In the genomic region with DNA sequence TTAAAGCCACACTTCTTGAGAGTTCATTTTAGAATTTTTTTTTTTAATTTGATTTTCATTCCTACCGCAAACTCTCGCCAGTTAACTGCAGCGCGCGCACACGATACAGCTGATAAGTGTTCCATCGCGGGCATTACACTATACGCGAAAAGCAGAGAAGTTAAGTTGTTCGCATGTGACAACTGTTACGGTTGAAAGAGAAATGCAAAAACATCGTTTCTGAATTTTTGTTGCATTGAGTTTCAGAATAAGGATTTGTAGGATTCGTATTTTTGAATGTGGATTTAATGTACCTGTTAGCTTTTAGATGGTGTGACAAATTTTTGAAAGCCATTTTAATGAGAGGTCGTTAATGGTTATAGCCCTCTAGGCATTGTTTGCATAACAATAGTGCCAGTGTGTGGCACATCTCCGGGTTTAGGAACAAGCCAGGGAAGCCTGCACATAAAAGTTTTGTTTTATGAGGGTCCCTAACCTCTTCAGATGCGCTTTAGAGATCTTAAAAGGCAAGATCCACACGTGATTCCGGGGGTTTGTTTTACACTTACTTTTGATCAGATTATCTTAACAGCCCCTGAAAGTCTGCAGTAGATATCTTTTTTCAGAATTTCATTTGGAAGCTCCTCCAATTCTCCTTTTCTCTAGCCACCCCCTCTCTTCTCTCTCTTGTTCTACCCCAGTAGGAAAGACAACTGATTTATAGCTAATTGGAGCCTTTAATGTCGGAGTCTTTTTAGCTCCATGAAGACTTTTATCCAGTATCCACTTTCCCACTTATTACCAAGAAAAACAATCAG, we compare ENCODE assay signal across 9 mouse cellular contexts. TPM values are rescaled to one million over a fixed set of nuclear protein-coding genes. Genes with fewer than 3 reads are reported as not detected.
DNase-seq lines count a peak whose midpoint lies in the region; ATAC-seq lines count a peak whose summit lies in the region.
"Had no signal": no experiment of that assay in that cellular context is flagged by ENCODE, and none has a peak within 500 bp of the region (broad histone marks: within the 10 kb centered on the region; RNA-seq: fewer than 3 reads in every experiment).

No protein-coding gene starts in this region.

- 0 out of 2 replicates have a peak overlapping the region, but pooled peaks have one; percentile 64 for H3K9ac ChIP-seq in intestine, embryonic 16.5 days (ENCODE audit: low read depth, low read length)

- no peak overlapping the region for H3K27ac ChIP-seq in heart, embryonic 10.5 days
- no peak overlapping the region for H3K27ac ChIP-seq in intestine, embryonic 16.5 days (ENCODE audit: low read length)
- H3K27ac ChIP-seq: forebrain, embryonic 10.5 days had no signal

- peaks cover 71% of the 10 kb centered on the region for H3K27me3 ChIP-seq in heart, embryonic 10.5 days (ENCODE audit: insufficient read depth, poor library complexity, severe bottlenecking)
- H3K27me3 ChIP-seq in intestine, embryonic 16.5 days (replicated peaks; ENCODE audit: control insufficient read depth, insufficient read depth, low read length) = peaks cover 24% of the 10 kb centered on the region; the same call in 1 of the 2 replicates

- H3K9me3 ChIP-seq in heart, embryonic 10.5 days = no peaks in the 10 kb centered on the region
- H3K9me3 ChIP-seq in intestine, embryonic 16.5 days (ENCODE audit: control insufficient read depth, low read length) = no peaks in the 10 kb centered on the region
- H3K9me3 ChIP-seq: forebrain, embryonic 10.5 days had no signal

- H3K4me3 ChIP-seq in heart, embryonic 10.5 days = peak overlapping the region; percentile 64
- H3K4me3 ChIP-seq in intestine, embryonic 16.5 days (ENCODE audit: low read length) = peak overlapping the region; percentile 58

- DNase-seq in heart, embryonic 10.5 days (ENCODE audit: low spot score) = no peak
- DNase-seq in heart, postnatal 4 days = no peak
- DNase-seq in right cerebral cortex, postnatal 4 days = peak; percentile 11
- no peak for DNase-seq in right cerebral cortex, postnatal 14 days
- no peak for DNase-seq in adipocyte (ENCODE audit: low spot score)
- DNase-seq in frontal cortex, postnatal 25 days (ENCODE audit: low spot score in 2 of 2) = no peak
- no peak for DNase-seq in thymus, postnatal 4 days

- ATAC-seq in intestine, embryonic 16.5 days = no peak

- WGBS in heart, embryonic 10.5 days = 5% methylated on average over 20 of the region's 20 CpGs
- 4% methylated on average over 20 of the region's 20 CpGs for WGBS in intestine, embryonic 16.5 days

- H3K36me3 ChIP-seq in heart, embryonic 10.5 days = no peaks in the 10 kb centered on the region
- H3K36me3 ChIP-seq in intestine, embryonic 16.5 days (ENCODE audit: control insufficient read depth, insufficient read depth, low read length) = no peaks in the 10 kb centered on the region
- H3K36me3 ChIP-seq: forebrain, embryonic 10.5 days had no signal

- H3K4me1 ChIP-seq in heart, embryonic 10.5 days = peaks cover 15% of the 10 kb centered on the region
- peaks cover 9% of the 10 kb centered on the region; the same call in 1 of the 2 replicates for H3K4me1 ChIP-seq in intestine, embryonic 16.5 days (ENCODE audit: control insufficient read depth, insufficient read depth, low read length)

- H3K4me2 ChIP-seq in intestine, embryonic 16.5 days (ENCODE audit: low read depth, low read length) = peak overlapping the region; percentile 83

RNA-seq across cellular contexts. Expression of a gene that starts 1.6 kb away (rescaled TPM):
- polyA plus RNA-seq in heart, embryonic 10.5 days (2016; fragmentation: Nextera tagmentation; extraction: Ambion mirVana) = 21.5 and 33.3 TPM in 2 replicates
- 10 to 100 TPM; 56.7 to 59.8 TPM for total RNA-seq in heart, postnatal 4 days (2021)
- 61.4 and 68.9 TPM in 2 replicates for polyA plus RNA-seq in intestine, embryonic 16.5 days (2015; fragmentation: Nextera tagmentation; extraction: Ambion mirVana)

RNA-seq across cellular contexts. Expression of a gene that starts 48.7 kb away (rescaled TPM):
- polyA plus RNA-seq in heart, embryonic 10.5 days (2016; fragmentation: Nextera tagmentation; extraction: Ambion mirVana) = 0.31 TPM in 1 of 2 replicates, not detected in the other
- total RNA-seq in heart, postnatal 4 days (2021) = under 1 TPM; 0.09 to 0.24 TPM
- 1.1 TPM in 2 replicates for polyA plus RNA-seq in intestine, embryonic 16.5 days (2015; fragmentation: Nextera tagmentation; extraction: Ambion mirVana)
- polyA plus RNA-seq: forebrain, embryonic 10.5 days had no signal
